Mouse (Mus musculus): ENCODE results near the gene Ccdc88a.
A peak's percentile ranks its signal among the peaks of the same experiment; 100 is the strongest.

Ccdc88a gene

GRCm38 (mm10) chr11:29373050-29373395 lies 435 bp upstream of the Ccdc88a start:
- peaks cover 8% of the 10 kb centered on the region; the same call in 1 of the 2 replicates for H3K27me3 ChIP-seq (ENCODE audit: insufficient read depth, low read length)
- H3K4me1 ChIP-seq (replicated peaks; ENCODE audit: low read depth, low read length) = peaks cover 10% of the 10 kb centered on the region
- H3K4me3 ChIP-seq (replicated peaks; ENCODE audit: low read length) = peak overlapping the region; percentile 99
- H3K36me3 ChIP-seq (ENCODE audit: insufficient read depth, low read length) = peaks cover 3% of the 10 kb centered on the region; the same call in 1 of the 2 replicates
- no peaks in the 10 kb centered on the region for H3K9me3 ChIP-seq (ENCODE audit: low read length)
- no peak for TF ChIP-seq POU5F1 (IDR thresholded peaks at IDR 0.05; ENCODE audit: borderline replicate concordance, low read length)
- TF ChIP-seq CTCF (conservative IDR thresholded peaks at IDR 0.05; ENCODE audit: low read length) = no peak
- TF ChIP-seq NANOG (IDR thresholded peaks at IDR 0.05; ENCODE audit: borderline replicate concordance, low read length) = no peak

DNA sequence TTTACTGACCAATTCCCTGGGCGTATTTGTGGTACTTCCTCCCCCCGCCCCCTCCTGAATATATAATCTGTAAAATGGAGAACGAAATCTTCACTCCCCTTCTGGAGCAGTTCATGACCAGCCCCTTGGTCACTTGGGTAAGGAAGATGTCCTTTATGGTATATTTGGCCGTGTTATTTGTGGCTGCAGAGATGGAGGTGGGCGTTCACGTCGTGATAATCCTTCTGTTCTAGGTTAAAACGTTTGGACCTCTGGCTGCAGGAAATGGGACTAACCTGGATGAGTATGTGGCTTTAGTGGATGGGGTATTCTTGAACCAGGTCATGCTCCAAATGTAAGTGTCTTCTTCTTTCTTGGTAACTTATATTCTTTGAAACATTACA lies 807 bp downstream of the Ccdc88a start:
- Histone ChIP-seq H3K9me3 (ENCODE audit: low read length) (no peaks in the 10 kb centered on the region), H3K27me3 (ENCODE audit: insufficient read depth, low read length) (peaks cover 3% of the 10 kb centered on the region; the same call in 1 of the 2 replicates), H3K4me3 (replicated peaks; ENCODE audit: low read length) (peak overlapping the region; percentile 99), H3K4me1 (replicated peaks; ENCODE audit: low read depth, low read length) (peaks cover 10% of the 10 kb centered on the region), H3K36me3 (ENCODE audit: insufficient read depth, low read length) (peaks cover 3% of the 10 kb centered on the region; the same call in 1 of the 2 replicates)
- TF ChIP-seq CTCF (conservative IDR thresholded peaks at IDR 0.05; ENCODE audit: low read length) (no peak), NANOG (IDR thresholded peaks at IDR 0.05; ENCODE audit: borderline replicate concordance, low read length) (no peak), POU5F1 (IDR thresholded peaks at IDR 0.05; ENCODE audit: borderline replicate concordance, low read length) (no peak)

DNA sequence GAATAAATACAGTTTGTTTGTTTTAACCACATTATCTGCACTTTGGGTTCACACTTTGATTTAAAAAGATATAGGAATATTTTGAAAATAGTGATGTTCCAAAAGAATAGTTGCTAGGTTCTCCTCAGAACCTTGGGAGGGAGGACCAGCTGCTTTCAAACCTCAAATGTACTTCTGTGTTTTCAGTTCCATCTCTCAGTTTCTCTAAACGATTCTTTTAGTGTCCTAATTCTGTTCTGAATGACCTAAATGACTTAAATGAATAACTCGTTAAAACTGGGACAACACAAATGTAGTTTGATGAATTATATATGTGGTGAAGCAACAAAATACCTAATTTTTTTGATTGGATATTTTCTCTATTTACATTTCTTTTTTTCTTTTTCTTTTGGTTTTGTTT lies 3.2 kb downstream of the Ccdc88a start:
- no peaks in the 10 kb centered on the region for H3K9me3 ChIP-seq (ENCODE audit: low read length)
- peaks cover 3% of the 10 kb centered on the region; the same call in 1 of the 2 replicates for H3K36me3 ChIP-seq (ENCODE audit: insufficient read depth, low read length)
- peaks cover 10% of the 10 kb centered on the region for H3K4me1 ChIP-seq (replicated peaks; ENCODE audit: low read depth, low read length)
- H3K27me3 ChIP-seq (ENCODE audit: insufficient read depth, low read length) = 0 out of 2 replicates have a peak, but pooled peaks cover 3% of the 10 kb centered on the region
- TF ChIP-seq NANOG (IDR thresholded peaks at IDR 0.05; ENCODE audit: borderline replicate concordance, low read length) (no peak), CTCF (conservative IDR thresholded peaks at IDR 0.05; ENCODE audit: low read length) (no peak), POU5F1 (IDR thresholded peaks at IDR 0.05; ENCODE audit: borderline replicate concordance, low read length) (no peak)
- H3K4me3 ChIP-seq (replicated peaks; ENCODE audit: low read length) = no peak overlapping the region

- Histone ChIP-seq H3K9me3 (ENCODE audit: low read length) (no peaks in the 10 kb centered on the region), H3K4me3 (replicated peaks; ENCODE audit: low read length) (no peak overlapping the region), H3K4me1 (replicated peaks; ENCODE audit: low read depth, low read length) (peaks cover 15% of the 10 kb centered on the region), H3K36me3 (ENCODE audit: insufficient read depth, low read length) (peaks cover 4% of the 10 kb centered on the region; the same call in 1 of the 2 replicates), H3K27me3 (ENCODE audit: insufficient read depth, low read length) (no peaks in the 10 kb centered on the region)
- no peak for TF ChIP-seq POU5F1 (IDR thresholded peaks at IDR 0.05; ENCODE audit: borderline replicate concordance, low read length)
- no peak for TF ChIP-seq CTCF (conservative IDR thresholded peaks at IDR 0.05; ENCODE audit: low read length)
- TF ChIP-seq NANOG (IDR thresholded peaks at IDR 0.05; ENCODE audit: borderline replicate concordance, low read length) = no peak
Observed at GRCm38 (mm10) chr11:29378751-29379150, 5.3 kb downstream of the Ccdc88a start.

DNA sequence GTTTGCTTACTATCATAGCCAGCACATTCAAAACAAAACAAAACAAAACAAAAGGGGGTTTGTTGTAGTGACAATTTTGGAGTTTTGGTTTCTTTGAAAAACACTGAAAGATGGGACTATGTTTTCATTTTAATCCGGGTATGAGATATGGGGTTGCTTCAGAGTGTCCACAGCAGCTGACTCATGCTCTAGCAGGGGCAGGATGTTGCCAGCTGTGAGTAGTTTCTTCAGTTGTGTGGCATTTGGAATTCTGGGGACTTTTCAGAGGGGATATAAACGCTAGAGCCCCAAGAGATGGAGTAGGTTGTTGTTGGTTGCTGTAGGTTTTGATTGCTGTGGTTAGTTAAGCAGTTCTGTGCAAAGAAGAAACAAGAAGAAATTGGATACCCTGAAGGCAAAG lies 10.0 kb downstream of the Ccdc88a start:
- no peak for TF ChIP-seq NANOG (IDR thresholded peaks at IDR 0.05; ENCODE audit: borderline replicate concordance, low read length)
- no peak for TF ChIP-seq CTCF (conservative IDR thresholded peaks at IDR 0.05; ENCODE audit: low read length)
- TF ChIP-seq POU5F1 (IDR thresholded peaks at IDR 0.05; ENCODE audit: borderline replicate concordance, low read length) = no peak
- Histone ChIP-seq H3K4me1 (replicated peaks; ENCODE audit: low read depth, low read length) (peaks cover 11% of the 10 kb centered on the region), H3K36me3 (ENCODE audit: insufficient read depth, low read length) (0 out of 2 replicates have a peak, but pooled peaks cover 7% of the 10 kb centered on the region), H3K27me3 (ENCODE audit: insufficient read depth, low read length) (no peaks in the 10 kb centered on the region), H3K4me3 (replicated peaks; ENCODE audit: low read length) (no peak overlapping the region), H3K9me3 (ENCODE audit: low read length) (no peaks in the 10 kb centered on the region)

DNA sequence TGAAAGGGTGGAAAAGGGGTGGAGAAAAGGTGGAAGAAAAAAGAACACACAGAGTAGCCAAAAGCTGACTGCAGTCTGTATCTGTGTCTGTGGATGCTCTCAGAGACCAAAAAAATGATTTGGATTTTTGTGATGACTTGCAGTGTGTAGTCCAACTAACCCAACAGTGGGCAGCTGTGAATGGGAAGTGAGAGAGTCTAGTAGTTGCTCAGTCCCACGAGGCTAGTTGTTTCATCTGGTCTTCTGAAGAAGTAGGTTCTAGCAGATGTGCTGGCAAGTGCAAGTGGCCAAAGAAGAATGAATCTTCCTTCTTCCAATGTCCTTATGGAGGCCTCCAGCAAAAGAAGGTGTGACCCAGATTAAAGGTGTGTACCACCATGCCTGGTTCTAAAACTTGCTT lies 10.5 kb downstream of the Ccdc88a start:
- TF ChIP-seq NANOG (IDR thresholded peaks at IDR 0.05; ENCODE audit: borderline replicate concordance, low read length) (no peak), CTCF (conservative IDR thresholded peaks at IDR 0.05; ENCODE audit: low read length) (no peak), POU5F1 (IDR thresholded peaks at IDR 0.05; ENCODE audit: borderline replicate concordance, low read length) (no peak)
- Histone ChIP-seq H3K9me3 (ENCODE audit: low read length) (no peaks in the 10 kb centered on the region), H3K4me3 (replicated peaks; ENCODE audit: low read length) (no peak overlapping the region), H3K36me3 (ENCODE audit: insufficient read depth, low read length) (0 out of 2 replicates have a peak, but pooled peaks cover 7% of the 10 kb centered on the region), H3K27me3 (ENCODE audit: insufficient read depth, low read length) (no peaks in the 10 kb centered on the region), H3K4me1 (replicated peaks; ENCODE audit: low read depth, low read length) (peaks cover 11% of the 10 kb centered on the region)

DNA sequence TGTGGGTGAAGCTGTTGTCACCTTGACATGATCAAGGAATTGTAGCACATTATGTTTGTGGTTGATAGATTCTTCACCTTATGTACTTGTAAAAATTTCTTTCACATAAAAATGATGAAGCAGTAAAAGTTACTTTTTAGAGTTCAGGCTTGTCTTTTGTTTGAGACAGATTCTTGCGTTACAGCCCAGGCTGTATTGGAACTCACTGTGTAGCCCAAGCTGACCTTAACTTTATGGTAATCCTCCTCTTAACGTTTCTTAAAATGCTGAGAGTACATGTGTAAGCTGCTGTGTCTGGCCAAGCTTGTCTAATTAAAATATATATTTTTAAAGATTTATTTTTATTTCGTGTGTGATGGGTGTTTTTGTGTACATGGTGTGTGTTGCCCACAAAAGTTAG lies 11.2 kb downstream of the Ccdc88a start:
- Histone ChIP-seq H3K4me1 (replicated peaks; ENCODE audit: low read depth, low read length) (peaks cover 11% of the 10 kb centered on the region), H3K27me3 (ENCODE audit: insufficient read depth, low read length) (no peaks in the 10 kb centered on the region), H3K4me3 (replicated peaks; ENCODE audit: low read length) (no peak overlapping the region), H3K9me3 (ENCODE audit: low read length) (no peaks in the 10 kb centered on the region), H3K36me3 (ENCODE audit: insufficient read depth, low read length) (0 out of 2 replicates have a peak, but pooled peaks cover 7% of the 10 kb centered on the region)
- TF ChIP-seq POU5F1 (IDR thresholded peaks at IDR 0.05; ENCODE audit: borderline replicate concordance, low read length) = no peak
- TF ChIP-seq CTCF (conservative IDR thresholded peaks at IDR 0.05; ENCODE audit: low read length) = no peak
- no peak for TF ChIP-seq NANOG (IDR thresholded peaks at IDR 0.05; ENCODE audit: borderline replicate concordance, low read length)

DNA sequence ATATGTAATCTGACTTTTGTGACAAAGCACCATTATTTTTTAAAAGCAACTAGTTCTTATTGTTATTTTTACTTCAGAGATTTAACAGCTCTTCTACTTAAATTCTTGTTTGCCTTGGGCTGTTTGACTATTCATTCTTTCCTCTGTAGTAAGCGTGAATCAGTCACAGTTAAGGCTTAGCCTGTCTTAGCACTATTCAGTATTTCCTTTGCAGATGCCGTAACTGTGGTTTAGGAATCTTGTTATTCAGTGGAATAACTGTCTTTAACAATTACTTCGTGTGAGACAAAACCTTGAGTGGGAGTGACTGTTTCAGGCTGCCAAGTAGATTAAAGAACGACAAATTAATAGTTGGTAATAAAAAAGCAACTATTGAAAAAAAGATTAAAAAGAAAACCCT lies 16.5 kb downstream of the Ccdc88a start:
- TF ChIP-seq CTCF (conservative IDR thresholded peaks at IDR 0.05; ENCODE audit: low read length) (no peak), NANOG (IDR thresholded peaks at IDR 0.05; ENCODE audit: borderline replicate concordance, low read length) (no peak), POU5F1 (IDR thresholded peaks at IDR 0.05; ENCODE audit: borderline replicate concordance, low read length) (no peak)
- Histone ChIP-seq H3K36me3 (ENCODE audit: insufficient read depth, low read length) (no peaks in the 10 kb centered on the region), H3K4me3 (replicated peaks; ENCODE audit: low read length) (no peak overlapping the region), H3K27me3 (ENCODE audit: insufficient read depth, low read length) (no peaks in the 10 kb centered on the region), H3K4me1 (replicated peaks; ENCODE audit: low read depth, low read length) (no peaks in the 10 kb centered on the region), H3K9me3 (ENCODE audit: low read length) (no peaks in the 10 kb centered on the region)

DNA sequence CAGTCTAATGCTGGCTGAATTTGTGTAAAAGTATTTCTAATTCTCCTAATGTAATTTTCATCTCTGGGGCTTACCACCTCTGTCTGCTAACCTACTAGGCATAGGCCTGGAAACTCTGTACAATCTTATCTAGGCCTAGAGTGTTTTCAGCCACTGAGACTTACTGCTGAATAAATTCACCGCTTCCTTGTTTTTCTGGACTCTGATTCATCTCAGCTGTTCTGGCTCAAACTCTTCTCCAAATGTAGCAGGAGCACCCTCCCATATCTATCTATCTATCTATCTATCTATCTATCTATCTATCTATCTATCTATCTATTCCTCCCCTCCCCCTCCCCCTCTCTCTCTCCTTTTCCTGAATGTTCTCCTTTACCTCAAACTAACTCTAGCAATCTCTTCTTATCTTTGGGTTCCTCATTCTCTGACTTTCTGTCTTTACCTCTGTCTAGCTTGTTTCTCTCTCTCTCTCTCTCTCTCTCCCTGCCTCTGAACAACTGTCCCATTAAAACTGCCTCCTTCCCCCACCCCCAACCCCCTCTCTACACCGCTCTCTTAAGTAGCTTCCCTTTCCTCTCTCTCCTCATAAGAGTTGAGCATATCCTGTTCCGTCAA lies 21.8 kb downstream of the Ccdc88a start:
- Histone ChIP-seq H3K36me3 (ENCODE audit: insufficient read depth, low read length) (no peaks in the 10 kb centered on the region), H3K27me3 (ENCODE audit: insufficient read depth, low read length) (no peaks in the 10 kb centered on the region), H3K9me3 (ENCODE audit: low read length) (no peaks in the 10 kb centered on the region), H3K4me3 (replicated peaks; ENCODE audit: low read length) (no peak overlapping the region), H3K4me1 (replicated peaks; ENCODE audit: low read depth, low read length) (no peaks in the 10 kb centered on the region)
- TF ChIP-seq POU5F1 (IDR thresholded peaks at IDR 0.05; ENCODE audit: borderline replicate concordance, low read length) = no peak
- no peak for TF ChIP-seq NANOG (IDR thresholded peaks at IDR 0.05; ENCODE audit: borderline replicate concordance, low read length)
- TF ChIP-seq CTCF (conservative IDR thresholded peaks at IDR 0.05; ENCODE audit: low read length) = no peak
